Mouse (Mus musculus): ENCODE results near the gene 1700010B08Rik. TPM values are rescaled to one million over a fixed set of nuclear protein-coding genes. Genes with fewer than 3 reads are reported as not detected.

1700010B08Rik gene
- polyA plus RNA-seq, 1 experiment: not detected

GRCm38 (mm10) chr2:173764629-173765028 is 45.4 kb downstream of the 1700010B08Rik start:
- WGBS: 54% methylated on average over 3 of the region's 3 CpGs
- Histone ChIP-seq H3K4me1 (ENCODE audit: control insufficient read depth, insufficient read depth, low read length) (0 out of 2 replicates have a peak, but pooled peaks cover under 1% of the 10 kb centered on the region), H3K27me3 (ENCODE audit: control insufficient read depth, insufficient read depth, low read length) (no peaks in the 10 kb centered on the region), H3K27ac (ENCODE audit: insufficient read depth, low read length) (no peak overlapping the region), H3K4me3 (replicated peaks; ENCODE audit: insufficient read depth, low read depth, low read length) (no peak overlapping the region)
- no peak for DNase-seq
- no peak for TF ChIP-seq POLR2A (IDR thresholded peaks at IDR 0.05; ENCODE audit: borderline replicate concordance, insufficient read depth, low read length)
- TF ChIP-seq CTCF (IDR thresholded peaks at IDR 0.05; ENCODE audit: borderline replicate concordance, insufficient read depth, low read depth, low read length): no peak

GRCm38 (mm10) chr2:173767959-173768595 is 48.9 kb downstream of the 1700010B08Rik start:
- H3K27ac ChIP-seq (ENCODE audit: insufficient read depth, low read length): no peak overlapping the region
- TF ChIP-seq CTCF (IDR thresholded peaks at IDR 0.05; ENCODE audit: borderline replicate concordance, insufficient read depth, low read depth, low read length): no peak
- no peak for TF ChIP-seq POLR2A (IDR thresholded peaks at IDR 0.05; ENCODE audit: borderline replicate concordance, insufficient read depth, low read length)
- H3K4me3 ChIP-seq (replicated peaks; ENCODE audit: insufficient read depth, low read depth, low read length): no peak overlapping the region
- DNase-seq: no peak
- H3K27me3 ChIP-seq (ENCODE audit: control insufficient read depth, insufficient read depth, low read length): no peaks in the 10 kb centered on the region
- H3K4me1 ChIP-seq (ENCODE audit: control insufficient read depth, insufficient read depth, low read length): peaks cover 9% of the 10 kb centered on the region
- WGBS: 83% methylated on average over 8 of the region's 8 CpGs

GRCm38 (mm10) chr2:173769183-173769582 is 50.0 kb downstream of the 1700010B08Rik start:
- 72% methylated on average over 10 of the region's 10 CpGs for WGBS
- Histone ChIP-seq H3K27ac (ENCODE audit: insufficient read depth, low read length) (no peak overlapping the region), H3K4me3 (replicated peaks; ENCODE audit: insufficient read depth, low read depth, low read length) (no peak overlapping the region), H3K27me3 (ENCODE audit: control insufficient read depth, insufficient read depth, low read length) (no peaks in the 10 kb centered on the region), H3K4me1 (ENCODE audit: control insufficient read depth, insufficient read depth, low read length) (peaks cover 9% of the 10 kb centered on the region)
- no peak for TF ChIP-seq CTCF (IDR thresholded peaks at IDR 0.05; ENCODE audit: borderline replicate concordance, insufficient read depth, low read depth, low read length)
- TF ChIP-seq POLR2A (IDR thresholded peaks at IDR 0.05; ENCODE audit: borderline replicate concordance, insufficient read depth, low read length): no peak
- no peak for DNase-seq

DNA sequence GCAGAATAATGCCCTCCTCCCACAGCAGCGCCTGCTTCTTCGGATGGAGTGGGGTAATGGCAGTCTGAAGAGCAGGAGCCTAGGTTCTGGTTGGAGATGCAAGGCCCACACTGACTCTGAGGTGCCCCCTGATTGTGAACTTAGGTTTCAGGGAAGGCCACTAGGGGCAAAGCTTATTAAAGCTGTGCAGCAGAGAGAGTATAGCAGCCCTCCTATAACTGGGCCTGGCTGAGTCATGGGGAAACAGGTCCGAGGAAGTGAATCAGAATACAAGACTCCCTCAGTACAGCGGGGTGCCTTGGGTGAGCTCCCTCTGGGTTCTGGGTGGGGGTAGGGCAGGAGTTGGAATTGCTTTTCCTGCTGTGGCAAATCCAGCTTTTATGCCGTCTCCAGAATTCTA is 51.4 kb downstream of the 1700010B08Rik start:
- Histone ChIP-seq H3K27ac (ENCODE audit: insufficient read depth, low read length) (no peak overlapping the region), H3K27me3 (ENCODE audit: control insufficient read depth, insufficient read depth, low read length) (no peaks in the 10 kb centered on the region), H3K4me3 (replicated peaks; ENCODE audit: insufficient read depth, low read depth, low read length) (no peak overlapping the region), H3K4me1 (ENCODE audit: control insufficient read depth, insufficient read depth, low read length) (peaks cover 9% of the 10 kb centered on the region)
- peak in 1 of 2 experiments; percentile 15 for DNase-seq
- WGBS: 52% methylated on average over 5 of the region's 5 CpGs
- TF ChIP-seq POLR2A (IDR thresholded peaks at IDR 0.05; ENCODE audit: borderline replicate concordance, insufficient read depth, low read length): no peak
- no peak for TF ChIP-seq CTCF (IDR thresholded peaks at IDR 0.05; ENCODE audit: borderline replicate concordance, insufficient read depth, low read depth, low read length)

Other genes starting within 250 kb of the 1700010B08Rik start
- gene 1700021F07Rik, start 196.8 kb upstream of the 1700010B08Rik start, polyA plus RNA-seq (2012; rRNA removed): not detected in 2 replicates
- not detected in 2 replicates for gene Ankrd60, start 141.1 kb upstream of the 1700010B08Rik start, polyA plus RNA-seq (2012; rRNA removed)
- gene Rab22a, start 59.7 kb upstream of the 1700010B08Rik start, polyA plus RNA-seq (2012; rRNA removed): 20.1 and 21.6 TPM in 2 replicates
- 58.5 and 70.6 TPM in 2 replicates for gene Vapb, start 18.1 kb downstream of the 1700010B08Rik start, polyA plus RNA-seq (2012; rRNA removed)